Mouse (Mus musculus): ENCODE data around the gene Ifitm2. TPM values are rescaled to one million over a fixed set of nuclear protein-coding genes. Genes with fewer than 3 reads are reported as not detected.
A peak's percentile ranks its signal among the peaks of the same experiment; 100 is the strongest.

Gene Ifitm2
- polyA plus RNA-seq, 1 experiment from 2014 or later = 207 TPM

- Histone ChIP-seq H3K9me3 (ENCODE audit: control insufficient read depth, low read length) (no peaks in the 10 kb centered on the region), H3K4me2 (peak overlapping the region; percentile 59), H3K27ac (ENCODE audit: low read depth, low read length) (no peak overlapping the region), H3K9ac (ENCODE audit: low read length) (peak overlapping the region; percentile 73), H3K4me1 (ENCODE audit: control insufficient read depth, insufficient read depth, low read length) (peaks cover 5% of the 10 kb centered on the region; the same call in 1 of the 2 replicates), H3K4me3 (ENCODE audit: low read depth, low read length) (peak overlapping the region; percentile 45), H3K36me3 (ENCODE audit: control insufficient read depth, insufficient read depth, low read length) (no peaks in the 10 kb centered on the region), H3K27me3 (ENCODE audit: control insufficient read depth, insufficient read depth, low read length) (no peaks in the 10 kb centered on the region)
- 64% methylated on average over 9 of the region's 9 CpGs for WGBS
- DNase-seq (ENCODE audit: low spot score, missing footprints) (no peak), ATAC-seq (ENCODE audit: low FRiP score) (peak; percentile 12; the same call in 1 of the 2 replicates)
Observed at GRCm38 (mm10) chr7:140942341-140942740, 13.4 kb downstream of the Ifitm2 start.

- Histone ChIP-seq H3K4me1 (ENCODE audit: control insufficient read depth, insufficient read depth, low read length) (peaks cover 5% of the 10 kb centered on the region; the same call in 1 of the 2 replicates), H3K36me3 (ENCODE audit: control insufficient read depth, insufficient read depth, low read length) (no peaks in the 10 kb centered on the region), H3K9me3 (ENCODE audit: control insufficient read depth, low read length) (no peaks in the 10 kb centered on the region), H3K27ac (ENCODE audit: low read depth, low read length) (no peak within 1 kb of the TSS), H3K4me3 (ENCODE audit: low read depth, low read length) (peak within 1 kb of the TSS; percentile 45), H3K27me3 (ENCODE audit: control insufficient read depth, insufficient read depth, low read length) (no peaks in the 10 kb centered on the region), H3K9ac (ENCODE audit: low read length) (peak within 1 kb of the TSS; percentile 73), H3K4me2 (peak within 1 kb of the TSS; percentile 59)
- peak; percentile 91 for ATAC-seq (ENCODE audit: low FRiP score)
- peak; percentile 98 for DNase-seq (ENCODE audit: low spot score, missing footprints)
- 5% methylated on average over 33 of the region's 33 CpGs for WGBS
Observed at GRCm38 (mm10) chr7:140941222-140942051, 14.3 kb downstream of the Ifitm2 start, which contains the start of gene Pgghg. TSS of gene Pgghg (plus strand) at chr7:140941391.

- no peaks in the 10 kb centered on the region for H3K9me3 ChIP-seq (ENCODE audit: control insufficient read depth, low read length)
- DNase-seq (ENCODE audit: low spot score, missing footprints) (no peak), ATAC-seq (ENCODE audit: low FRiP score) (no peak)
- no peak overlapping the region for H3K4me3 ChIP-seq (ENCODE audit: low read depth, low read length)
- H3K27ac ChIP-seq (ENCODE audit: low read depth, low read length) = no peak overlapping the region
- 14% methylated on average over 8 of the region's 8 CpGs for WGBS
- no peaks in the 10 kb centered on the region for H3K27me3 ChIP-seq (ENCODE audit: control insufficient read depth, insufficient read depth, low read length)
- peaks cover 5% of the 10 kb centered on the region; the same call in 1 of the 2 replicates for H3K4me1 ChIP-seq (ENCODE audit: control insufficient read depth, insufficient read depth, low read length)
- no peak overlapping the region for H3K4me2 ChIP-seq
- H3K36me3 ChIP-seq (ENCODE audit: control insufficient read depth, insufficient read depth, low read length) = no peaks in the 10 kb centered on the region
- no peak overlapping the region for H3K9ac ChIP-seq (ENCODE audit: low read length)
Observed at GRCm38 (mm10) chr7:140939669-140940171, 16.1 kb downstream of the Ifitm2 start.

- H3K27me3 ChIP-seq (ENCODE audit: control insufficient read depth, insufficient read depth, low read length) = no peaks in the 10 kb centered on the region
- 20% methylated on average over 2 of the region's 2 CpGs for WGBS
- H3K27ac ChIP-seq (ENCODE audit: low read depth, low read length) = no peak overlapping the region
- DNase-seq (ENCODE audit: low spot score, missing footprints) = no peak
- H3K4me3 ChIP-seq (ENCODE audit: low read depth, low read length) = no peak overlapping the region
- H3K4me2 ChIP-seq = no peak overlapping the region
- peaks cover 5% of the 10 kb centered on the region; the same call in 1 of the 2 replicates for H3K4me1 ChIP-seq (ENCODE audit: control insufficient read depth, insufficient read depth, low read length)
- no peak overlapping the region for H3K9ac ChIP-seq (ENCODE audit: low read length)
- H3K9me3 ChIP-seq (ENCODE audit: control insufficient read depth, low read length) = no peaks in the 10 kb centered on the region
- no peak for ATAC-seq (ENCODE audit: low FRiP score)
- H3K36me3 ChIP-seq (ENCODE audit: control insufficient read depth, insufficient read depth, low read length) = no peaks in the 10 kb centered on the region
Observed at GRCm38 (mm10) chr7:140938896-140939295, 16.9 kb downstream of the Ifitm2 start.

- no peaks in the 10 kb centered on the region for H3K9me3 ChIP-seq (ENCODE audit: control insufficient read depth, low read length)
- no peak overlapping the region for H3K4me3 ChIP-seq (ENCODE audit: low read depth, low read length)
- H3K36me3 ChIP-seq (ENCODE audit: control insufficient read depth, insufficient read depth, low read length) = no peaks in the 10 kb centered on the region
- 44% methylated on average over 3 of the region's 3 CpGs for WGBS
- peaks cover 5% of the 10 kb centered on the region; the same call in 1 of the 2 replicates for H3K4me1 ChIP-seq (ENCODE audit: control insufficient read depth, insufficient read depth, low read length)
- no peak overlapping the region for H3K9ac ChIP-seq (ENCODE audit: low read length)
- H3K27ac ChIP-seq (ENCODE audit: low read depth, low read length) = no peak overlapping the region
- DNase-seq (ENCODE audit: low spot score, missing footprints) (no peak), ATAC-seq (ENCODE audit: low FRiP score) (no peak)
- H3K4me2 ChIP-seq = no peak overlapping the region
- H3K27me3 ChIP-seq (ENCODE audit: control insufficient read depth, insufficient read depth, low read length) = no peaks in the 10 kb centered on the region
Observed at GRCm38 (mm10) chr7:140938436-140938835, 17.4 kb downstream of the Ifitm2 start.

- H3K9me3 ChIP-seq (ENCODE audit: control insufficient read depth, low read length) = no peaks in the 10 kb centered on the region
- no peak overlapping the region for H3K27ac ChIP-seq (ENCODE audit: low read depth, low read length)
- H3K4me3 ChIP-seq (ENCODE audit: low read depth, low read length) = no peak overlapping the region
- H3K4me1 ChIP-seq (ENCODE audit: control insufficient read depth, insufficient read depth, low read length) = peaks cover 9% of the 10 kb centered on the region
- peaks cover 25% of the 10 kb centered on the region for H3K27me3 ChIP-seq (ENCODE audit: control insufficient read depth, insufficient read depth, low read length)
- peak; percentile 37 for DNase-seq (ENCODE audit: low spot score, missing footprints)
- no peak overlapping the region for H3K4me2 ChIP-seq
- ATAC-seq (ENCODE audit: low FRiP score) = no peak
- H3K9ac ChIP-seq (ENCODE audit: low read length) = no peak overlapping the region
- 89% methylated on average over 6 of the region's 6 CpGs for WGBS
- H3K36me3 ChIP-seq (ENCODE audit: control insufficient read depth, insufficient read depth, low read length) = no peaks in the 10 kb centered on the region
Observed at GRCm38 (mm10) chr7:140927181-140927580, 28.6 kb downstream of the Ifitm2 start.

- no peaks in the 10 kb centered on the region for H3K9me3 ChIP-seq (ENCODE audit: control insufficient read depth, low read length)
- 20% methylated on average over 30 of the region's 30 CpGs for WGBS
- H3K27ac ChIP-seq (ENCODE audit: low read depth, low read length) = no peak overlapping the region
- peak overlapping the region; percentile 83 for H3K4me2 ChIP-seq
- peaks cover 12% of the 10 kb centered on the region for H3K4me1 ChIP-seq (ENCODE audit: control insufficient read depth, insufficient read depth, low read length)
- peak overlapping the region; percentile 45 for H3K9ac ChIP-seq (ENCODE audit: low read length)
- H3K36me3 ChIP-seq (ENCODE audit: control insufficient read depth, insufficient read depth, low read length) = no peaks in the 10 kb centered on the region
- ATAC-seq (ENCODE audit: low FRiP score) (no peak), DNase-seq (ENCODE audit: low spot score, missing footprints) (peak; percentile 94)
- H3K27me3 ChIP-seq (ENCODE audit: control insufficient read depth, insufficient read depth, low read length) = peaks cover 44% of the 10 kb centered on the region
- peak overlapping the region; percentile 41 for H3K4me3 ChIP-seq (ENCODE audit: low read depth, low read length)
Observed at GRCm38 (mm10) chr7:140923070-140923775, 32.6 kb downstream of the Ifitm2 start.

GRCm38 (mm10) chr7:140922398-140923069, 33.3 kb downstream of the Ifitm2 start:
- H3K36me3 ChIP-seq (ENCODE audit: control insufficient read depth, insufficient read depth, low read length) = no peaks in the 10 kb centered on the region
- no peak overlapping the region for H3K27ac ChIP-seq (ENCODE audit: low read depth, low read length)
- H3K4me2 ChIP-seq = peak overlapping the region; percentile 83
- peaks cover 44% of the 10 kb centered on the region for H3K27me3 ChIP-seq (ENCODE audit: control insufficient read depth, insufficient read depth, low read length)
- ATAC-seq (ENCODE audit: low FRiP score) (no peak), DNase-seq (ENCODE audit: low spot score, missing footprints) (peak; percentile 95)
- peak overlapping the region; percentile 45 for H3K9ac ChIP-seq (ENCODE audit: low read length)
- H3K4me3 ChIP-seq (ENCODE audit: low read depth, low read length) = peak overlapping the region; percentile 41
- under 1% methylated on average over 49 of the region's 49 CpGs for WGBS
- peaks cover 12% of the 10 kb centered on the region for H3K4me1 ChIP-seq (ENCODE audit: control insufficient read depth, insufficient read depth, low read length)
- H3K9me3 ChIP-seq (ENCODE audit: control insufficient read depth, low read length) = no peaks in the 10 kb centered on the region
